Mouse (Mus musculus) C2C12 (cell line): ENCODE results near the gene Prkrip1.

ENCODE experiments used
- CEBPB ChIP-seq: IDR thresholded peaks from one replicate; pipeline ENCODE4 v1.6.1; 2011; ENCODE audit warnings: low read depth, mild to moderate bottlenecking, control low read depth, moderate library complexity
- CTCF ChIP-seq: IDR thresholded peaks from one replicate; pipeline ENCODE4 v1.5.1; 2011; ENCODE audit not compliant: control insufficient read depth, insufficient read depth, insufficient read length
- MYOG ChIP-seq: IDR thresholded peaks from one replicate; pipeline ENCODE4 v1.6.1; 2011; ENCODE audit not compliant: control insufficient read depth, insufficient read length; ENCODE audit errors: extremely low read depth
- USF1 ChIP-seq: IDR thresholded peaks from one replicate; pipeline ENCODE4 v1.6.1; 2011; ENCODE audit warnings: low read depth, mild to moderate bottlenecking, control low read depth, moderate library complexity

- no peak for TF ChIP-seq CTCF
- no peak for TF ChIP-seq CEBPB
- TF ChIP-seq USF1, result peak; percentile 97
- no peak for TF ChIP-seq MYOG
These were observed 28.0 kb downstream of the Prkrip1 start, which contains the start of gene Orai2 for GRCm38 (mm10) chr5:136170512-136171362.
